Mouse (Mus musculus): ENCODE results near the gene Lipc. TPM values are rescaled to one million over a fixed set of nuclear protein-coding genes. Genes with fewer than 3 reads are reported as not detected.

The Lipc gene
- total and polyA plus RNA-seq, 3 experiments, result 0.11 TPM; not detected in 2

GRCm38 (mm10) chr9:70812551-70812950 is 139.5 kb downstream of the Lipc start:
- H3K4me3 ChIP-seq (ENCODE audit: low read depth, low read length), result no peak overlapping the region
- H3K4me1 ChIP-seq (ENCODE audit: insufficient read depth, low read depth, low read length), result peaks cover 16% of the 10 kb centered on the region
- no peak for TF ChIP-seq GATA2 (IDR thresholded peaks at IDR 0.05; ENCODE audit: borderline replicate concordance, low read depth, low read length)
- TF ChIP-seq TAL1 (conservative IDR thresholded peaks at IDR 0.05; ENCODE audit: low read depth, low read length), result no peak
- no peak for TF ChIP-seq POLR2AphosphoS5 (IDR thresholded peaks at IDR 0.05; ENCODE audit: insufficient replicate concordance, low read depth, low read length)
- ATAC-seq (ENCODE audit: extremely low read depth, insufficient number of reproducible peaks, low FRiP score, poor library complexity, severe bottlenecking) (no peak), DNase-seq (ENCODE audit: low spot score) (no peak)
- no peaks in the 10 kb centered on the region for H3K36me3 ChIP-seq (replicated peaks)
- no peaks in the 10 kb centered on the region for H3K9me3 ChIP-seq (replicated peaks)
- H3K27me3 ChIP-seq (ENCODE audit: insufficient read depth, low read length), result peaks cover 8% of the 10 kb centered on the region; the same call in 1 of the 2 replicates

GRCm38 (mm10) chr9:70807714-70808113 is 144.3 kb downstream of the Lipc start:
- Histone ChIP-seq H3K4me1 (ENCODE audit: insufficient read depth, low read depth, low read length) (peaks cover 2% of the 10 kb centered on the region; the same call in 1 of the 2 replicates), H3K9me3 (replicated peaks) (no peaks in the 10 kb centered on the region), H3K36me3 (replicated peaks) (no peaks in the 10 kb centered on the region), H3K4me3 (ENCODE audit: low read depth, low read length) (no peak overlapping the region), H3K27me3 (ENCODE audit: insufficient read depth, low read length) (peaks cover 13% of the 10 kb centered on the region; the same call in 1 of the 2 replicates)
- no peak for DNase-seq (ENCODE audit: low spot score)
- no peak for TF ChIP-seq GATA1 (IDR thresholded peaks at IDR 0.05; ENCODE audit: borderline replicate concordance, low read length)
- no peak for TF ChIP-seq POLR2AphosphoS5 (IDR thresholded peaks at IDR 0.05; ENCODE audit: insufficient replicate concordance, low read depth, low read length)
- no peak for TF ChIP-seq TAL1 (conservative IDR thresholded peaks at IDR 0.05; ENCODE audit: low read depth, low read length)
- TF ChIP-seq GATA2 (IDR thresholded peaks at IDR 0.05; ENCODE audit: borderline replicate concordance, low read depth, low read length), result no peak
- TF ChIP-seq CTCF (IDR thresholded peaks at IDR 0.05; ENCODE audit: low read depth, low read length), result no peak
- no peak for ATAC-seq (ENCODE audit: extremely low read depth, insufficient number of reproducible peaks, low FRiP score, poor library complexity, severe bottlenecking)

GRCm38 (mm10) chr9:70806069-70806468 is 146.0 kb downstream of the Lipc start:
- H3K9me3 ChIP-seq (replicated peaks), result no peaks in the 10 kb centered on the region
- H3K4me1 ChIP-seq (ENCODE audit: insufficient read depth, low read depth, low read length), result peaks cover 5% of the 10 kb centered on the region
- H3K36me3 ChIP-seq (replicated peaks), result no peaks in the 10 kb centered on the region
- H3K4me3 ChIP-seq (ENCODE audit: low read depth, low read length), result no peak overlapping the region
- peaks cover 17% of the 10 kb centered on the region; the same call in 1 of the 2 replicates for H3K27me3 ChIP-seq (ENCODE audit: insufficient read depth, low read length)
- no peak for DNase-seq (ENCODE audit: low spot score)
- no peak for TF ChIP-seq CTCF (IDR thresholded peaks at IDR 0.05; ENCODE audit: low read depth, low read length)
- ATAC-seq (ENCODE audit: extremely low read depth, insufficient number of reproducible peaks, low FRiP score, poor library complexity, severe bottlenecking), result no peak

GRCm38 (mm10) chr9:70802816-70803215 is 149.2 kb downstream of the Lipc start:
- no peaks in the 10 kb centered on the region for H3K36me3 ChIP-seq (replicated peaks)
- peaks cover 12% of the 10 kb centered on the region for H3K4me1 ChIP-seq (ENCODE audit: insufficient read depth, low read depth, low read length)
- H3K4me3 ChIP-seq (ENCODE audit: low read depth, low read length), result no peak overlapping the region
- no peak for DNase-seq (ENCODE audit: low spot score)
- no peak for TF ChIP-seq GATA2 (IDR thresholded peaks at IDR 0.05; ENCODE audit: borderline replicate concordance, low read depth, low read length)
- no peak for TF ChIP-seq CTCF (IDR thresholded peaks at IDR 0.05; ENCODE audit: low read depth, low read length)
- no peak for TF ChIP-seq POLR2AphosphoS5 (IDR thresholded peaks at IDR 0.05; ENCODE audit: insufficient replicate concordance, low read depth, low read length)
- TF ChIP-seq GATA1 (IDR thresholded peaks at IDR 0.05; ENCODE audit: borderline replicate concordance, low read length), result no peak
- no peak for TF ChIP-seq TAL1 (conservative IDR thresholded peaks at IDR 0.05; ENCODE audit: low read depth, low read length)
- peaks cover 20% of the 10 kb centered on the region for H3K27me3 ChIP-seq (ENCODE audit: insufficient read depth, low read length)
- no peaks in the 10 kb centered on the region for H3K9me3 ChIP-seq (replicated peaks)
- ATAC-seq (ENCODE audit: extremely low read depth, insufficient number of reproducible peaks, low FRiP score, poor library complexity, severe bottlenecking), result no peak

GRCm38 (mm10) chr9:70801761-70802160 is 150.3 kb downstream of the Lipc start:
- H3K36me3 ChIP-seq (replicated peaks), result no peaks in the 10 kb centered on the region
- H3K4me1 ChIP-seq (ENCODE audit: insufficient read depth, low read depth, low read length), result peaks cover 12% of the 10 kb centered on the region

GRCm38 (mm10) chr9:70800588-70801315 is 151.3 kb downstream of the Lipc start:
- DNase-seq (ENCODE audit: low spot score), result no peak

More at GRCm38 (mm10) chr9:70801761-70802160, 150.3 kb downstream of the Lipc start:
- ATAC-seq (ENCODE audit: extremely low read depth, insufficient number of reproducible peaks, low FRiP score, poor library complexity, severe bottlenecking) (no peak), DNase-seq (ENCODE audit: low spot score) (no peak)
- no peak for TF ChIP-seq GATA2 (IDR thresholded peaks at IDR 0.05; ENCODE audit: borderline replicate concordance, low read depth, low read length)
- no peak for TF ChIP-seq POLR2AphosphoS5 (IDR thresholded peaks at IDR 0.05; ENCODE audit: insufficient replicate concordance, low read depth, low read length)
- TF ChIP-seq GATA1 (IDR thresholded peaks at IDR 0.05; ENCODE audit: borderline replicate concordance, low read length), result no peak
- no peak for TF ChIP-seq TAL1 (conservative IDR thresholded peaks at IDR 0.05; ENCODE audit: low read depth, low read length)
- TF ChIP-seq CTCF (IDR thresholded peaks at IDR 0.05; ENCODE audit: low read depth, low read length), result no peak
- no peak overlapping the region for H3K4me3 ChIP-seq (ENCODE audit: low read depth, low read length)
- H3K27me3 ChIP-seq (ENCODE audit: insufficient read depth, low read length), result peaks cover 17% of the 10 kb centered on the region
- H3K9me3 ChIP-seq (replicated peaks), result no peaks in the 10 kb centered on the region

More at GRCm38 (mm10) chr9:70800588-70801315, 151.3 kb downstream of the Lipc start:
- Histone ChIP-seq H3K27me3 (ENCODE audit: insufficient read depth, low read length) (peaks cover 17% of the 10 kb centered on the region), H3K4me1 (ENCODE audit: insufficient read depth, low read depth, low read length) (peaks cover 10% of the 10 kb centered on the region), H3K36me3 (replicated peaks) (no peaks in the 10 kb centered on the region), H3K9me3 (replicated peaks) (no peaks in the 10 kb centered on the region), H3K4me3 (ENCODE audit: low read depth, low read length) (no peak overlapping the region)
- no peak for TF ChIP-seq CTCF (IDR thresholded peaks at IDR 0.05; ENCODE audit: low read depth, low read length)
- TF ChIP-seq POLR2AphosphoS5 (IDR thresholded peaks at IDR 0.05; ENCODE audit: insufficient replicate concordance, low read depth, low read length), result no peak
- TF ChIP-seq TAL1 (conservative IDR thresholded peaks at IDR 0.05; ENCODE audit: low read depth, low read length), result no peak
- TF ChIP-seq GATA2 (IDR thresholded peaks at IDR 0.05; ENCODE audit: borderline replicate concordance, low read depth, low read length), result no peak
- no peak for TF ChIP-seq GATA1 (IDR thresholded peaks at IDR 0.05; ENCODE audit: borderline replicate concordance, low read length)
- no peak for ATAC-seq (ENCODE audit: extremely low read depth, insufficient number of reproducible peaks, low FRiP score, poor library complexity, severe bottlenecking)
